Mouse (Mus musculus) olfactory bulb, adult 2 months (tissue): ENCODE data around the gene Cdkn1b.

ENCODE experiments used
- CTCF ChIP-seq: fragments of 200-500 bp; IDR thresholded peaks from 2 replicates; pipeline ENCODE4 v1.5.1; 2012; ENCODE audit warnings: low read depth, mild to moderate bottlenecking, low read length, moderate library complexity; ENCODE audit not compliant: insufficient read depth
- POLR2A ChIP-seq: fragments of 200-500 bp; IDR thresholded peaks from 2 replicates; pipeline ENCODE4 v1.6.1; 2012; ENCODE audit warnings: mild to moderate bottlenecking, low read depth, low read length, moderate library complexity; ENCODE audit not compliant: insufficient read depth

DNA sequence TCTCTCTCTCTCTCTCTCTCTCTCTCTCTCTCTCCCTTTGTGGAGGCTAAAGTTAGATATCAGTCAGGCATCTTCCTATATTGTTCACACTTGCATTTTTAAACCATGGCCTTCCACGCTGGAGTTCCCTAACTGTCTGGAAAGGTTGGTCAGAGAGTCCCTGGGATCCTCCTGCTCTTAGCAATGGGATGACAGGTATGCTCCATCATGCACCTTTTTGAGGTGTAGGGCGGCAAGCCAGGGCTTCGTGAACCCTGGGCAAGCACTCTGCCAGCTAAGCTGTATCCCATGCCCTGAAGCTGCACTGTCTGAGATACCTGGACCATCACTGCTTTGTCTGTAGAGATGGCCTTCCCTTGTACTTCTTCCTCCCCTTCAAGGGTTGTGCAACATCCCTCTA, 29.0 kb downstream of the Cdkn1b start:
- no peak for TF ChIP-seq CTCF
- TF ChIP-seq POLR2A = no peak
